Mouse (Mus musculus): ENCODE measurements at regions not wholly inside any gene's neighbourhood (a gene's known extent, or its start where the extent isn't known, plus 50 kb on each side); places are given as distances from the start of the nearest gene placed in this dataset.
A peak's percentile ranks its signal among the peaks of the same experiment; 100 is the strongest.
"Not testable (repeated sequence)": the region's sequence is repeated elsewhere in the genome, so short reads cannot be mapped to it uniquely, and the experiment has no call there.

GRCm38 (mm10) chr8:8959787-8960093 is 269.4 kb upstream of the Arglu1 start:
- WGBS = 17% methylated on average over 1 of the region's 1 CpGs
- Histone ChIP-seq H3K4me3 (no peak overlapping the region), H3K27me3 (ENCODE audit: control insufficient read depth, insufficient read depth, low read length) (no peaks in the 10 kb centered on the region), H3K27ac (peak overlapping the region; percentile 81), H3K4me1 (ENCODE audit: control insufficient read depth, insufficient read depth, low read length) (peaks cover 15% of the 10 kb centered on the region), H3K36me3 (ENCODE audit: control insufficient read depth, insufficient read depth, low read length) (no peaks in the 10 kb centered on the region), H3K9ac (ENCODE audit: low read depth, low read length) (no peak overlapping the region), H3K79me2 (replicated peaks; ENCODE audit: control insufficient read depth, insufficient read depth, low read length) (no peaks in the 10 kb centered on the region)
- DNase-seq = no peak
- intact Hi-C loops (cut with DNase I) = loop anchor here (2.0 to 5.0 kb wide), 3 partner anchors 33 to 132 kb away; no protein-coding TSS in a partner anchor
- no peak for TF ChIP-seq CTCF (IDR thresholded peaks at IDR 0.05)
- no peak for TF ChIP-seq EP300 (IDR thresholded peaks at IDR 0.05; ENCODE audit: insufficient read depth, low read depth, low read length)
- no peak for TF ChIP-seq POLR2A (IDR thresholded peaks at IDR 0.05; ENCODE audit: insufficient read depth, low read depth, low read length)

- 41% methylated on average over 8 of the region's 8 CpGs for WGBS
- Histone ChIP-seq H3K27me3 (ENCODE audit: control insufficient read depth, insufficient read depth, low read length) (no peaks in the 10 kb centered on the region), H3K4me3 (no peak overlapping the region), H3K79me2 (replicated peaks; ENCODE audit: control insufficient read depth, insufficient read depth, low read length) (no peaks in the 10 kb centered on the region), H3K27ac (peak overlapping the region; percentile 81), H3K36me3 (ENCODE audit: control insufficient read depth, insufficient read depth, low read length) (no peaks in the 10 kb centered on the region), H3K4me1 (ENCODE audit: control insufficient read depth, insufficient read depth, low read length) (peaks cover 14% of the 10 kb centered on the region), H3K9ac (ENCODE audit: low read depth, low read length) (no peak overlapping the region)
- peak in 1 of 2 experiments; percentile 21 for DNase-seq
- 0 out of 2 replicates have a peak, but pooled peaks have one; percentile 30 for TF ChIP-seq POLR2A (IDR thresholded peaks at IDR 0.05; ENCODE audit: insufficient read depth, low read depth, low read length)
- no peak for TF ChIP-seq CTCF (IDR thresholded peaks at IDR 0.05)
- intact Hi-C loops (cut with DNase I) = no loop called here
Observed at GRCm38 (mm10) chr8:8959021-8959786, 268.9 kb upstream of the Arglu1 start.

- Histone ChIP-seq H3K4me1 (ENCODE audit: control insufficient read depth, insufficient read depth, low read length) (peaks cover 13% of the 10 kb centered on the region), H3K27ac (peak overlapping the region; percentile 81)
- intact Hi-C loops (cut with DNase I); H3K36me3 ChIP-seq (ENCODE audit: control insufficient read depth, insufficient read depth, low read length); H3K27me3 ChIP-seq (ENCODE audit: control insufficient read depth, insufficient read depth, low read length); H3K79me2 ChIP-seq (replicated peaks; ENCODE audit: control insufficient read depth, insufficient read depth, low read length); H3K4me3 ChIP-seq; H3K9ac ChIP-seq (ENCODE audit: low read depth, low read length); DNase-seq: not testable (repeated sequence)
- WGBS = 80% methylated on average over 8 of the region's 8 CpGs
Observed at GRCm38 (mm10) chr8:8958140-8958539, 267.8 kb upstream of the Arglu1 start.

- TF ChIP-seq EP300 (IDR thresholded peaks at IDR 0.05; ENCODE audit: insufficient read depth, low read depth, low read length) (no peak), POLR2A (IDR thresholded peaks at IDR 0.05; ENCODE audit: insufficient read depth, low read depth, low read length) (no peak), CTCF (IDR thresholded peaks at IDR 0.05) (no peak)
- DNase-seq = no peak
Observed at GRCm38 (mm10) chr8:8952212-8952611, 261.9 kb upstream of the Arglu1 start.

GRCm38 (mm10) chr8:8951186-8951585 is 260.9 kb upstream of the Arglu1 start:
- WGBS = 29% methylated on average over 9 of the region's 9 CpGs
- H3K9ac ChIP-seq (ENCODE audit: low read depth, low read length) = no peak overlapping the region
- no peaks in the 10 kb centered on the region; the same call in 1 of the 2 replicates for H3K4me1 ChIP-seq (ENCODE audit: control insufficient read depth, insufficient read depth, low read length)
- H3K27me3 ChIP-seq (ENCODE audit: control insufficient read depth, insufficient read depth, low read length) = no peaks in the 10 kb centered on the region
- DNase-seq = no peak
- TF ChIP-seq CTCF (IDR thresholded peaks at IDR 0.05) (no peak), POLR2A (IDR thresholded peaks at IDR 0.05; ENCODE audit: insufficient read depth, low read depth, low read length) (no peak), EP300 (IDR thresholded peaks at IDR 0.05; ENCODE audit: insufficient read depth, low read depth, low read length) (no peak)
- H3K4me3 ChIP-seq = no peak overlapping the region
- H3K36me3 ChIP-seq (ENCODE audit: control insufficient read depth, insufficient read depth, low read length) = no peaks in the 10 kb centered on the region
- no peaks in the 10 kb centered on the region for H3K79me2 ChIP-seq (replicated peaks; ENCODE audit: control insufficient read depth, insufficient read depth, low read length)
- H3K27ac ChIP-seq = no peak overlapping the region
- intact Hi-C loops (cut with DNase I) = loop anchor here (5.0 kb wide), 1 partner anchor 179 kb away; no protein-coding TSS in a partner anchor

More at GRCm38 (mm10) chr8:8952212-8952611, 261.9 kb upstream of the Arglu1 start:
- 36% methylated on average over 4 of the region's 4 CpGs for WGBS
- Histone ChIP-seq H3K27me3 (ENCODE audit: control insufficient read depth, insufficient read depth, low read length) (no peaks in the 10 kb centered on the region), H3K4me3 (no peak overlapping the region), H3K9ac (ENCODE audit: low read depth, low read length) (no peak overlapping the region), H3K27ac (peak overlapping the region; percentile 33; the same call in 1 of the 2 replicates), H3K4me1 (ENCODE audit: control insufficient read depth, insufficient read depth, low read length) (no peaks in the 10 kb centered on the region; the same call in 1 of the 2 replicates), H3K79me2 (replicated peaks; ENCODE audit: control insufficient read depth, insufficient read depth, low read length) (no peaks in the 10 kb centered on the region), H3K36me3 (ENCODE audit: control insufficient read depth, insufficient read depth, low read length) (no peaks in the 10 kb centered on the region)
- intact Hi-C loops (cut with DNase I) = loop anchor here (5.0 kb wide), 1 partner anchor 180 kb away; no protein-coding TSS in a partner anchor

GRCm38 (mm10) chr8:8947516-8948161 is 257.3 kb upstream of the Arglu1 start:
- H3K9ac ChIP-seq (ENCODE audit: low read depth, low read length) = no peak overlapping the region
- no peak overlapping the region for H3K4me3 ChIP-seq
- H3K27me3 ChIP-seq (ENCODE audit: control insufficient read depth, insufficient read depth, low read length) = no peaks in the 10 kb centered on the region
- H3K36me3 ChIP-seq (ENCODE audit: control insufficient read depth, insufficient read depth, low read length) = no peaks in the 10 kb centered on the region
- DNase-seq = no peak
- H3K79me2 ChIP-seq (replicated peaks; ENCODE audit: control insufficient read depth, insufficient read depth, low read length) = no peaks in the 10 kb centered on the region
- TF ChIP-seq EP300 (IDR thresholded peaks at IDR 0.05; ENCODE audit: insufficient read depth, low read depth, low read length) (no peak), CTCF (IDR thresholded peaks at IDR 0.05) (no peak), POLR2A (IDR thresholded peaks at IDR 0.05; ENCODE audit: insufficient read depth, low read depth, low read length) (no peak)
- 50% methylated on average over 7 of the region's 7 CpGs for WGBS
- intact Hi-C loops (cut with DNase I) = no loop called here
- no peak overlapping the region for H3K27ac ChIP-seq
- H3K4me1 ChIP-seq (ENCODE audit: control insufficient read depth, insufficient read depth, low read length) = no peaks in the 10 kb centered on the region; the same call in 1 of the 2 replicates

Data from heart, adult 2 months (tissue).